Mouse (Mus musculus) lung, postnatal 4 days (tissue): ENCODE results near the gene Tmem269.

Source experiments
- DNase-seq, 2 experiments: peaks; one replicate each; pipeline ENCODE4 v3.0.0; 2021

The Tmem269 gene

GRCm38 (mm10) chr4:119218169-119218568 is at the start of gene Tmem269:
Gene Tmem269 (minus strand): TSS chr4:119218217.
- DNase-seq: no peak

GRCm38 (mm10) chr4:119266606-119267005 is 48.6 kb upstream of the Tmem269 start:
- DNase-seq: peak in 1 of 2 experiments; percentile 13

- DNase-seq: no peak
These were observed 45.4 kb upstream of the Tmem269 start for GRCm38 (mm10) chr4:119263459-119263858.

- DNase-seq: peak in 1 of 2 experiments; percentile 12
These were observed 44.5 kb upstream of the Tmem269 start for GRCm38 (mm10) chr4:119262483-119262882.

GRCm38 (mm10) chr4:119261087-119261713 is 43.2 kb upstream of the Tmem269 start:
- peak; percentile 22 to 32 for DNase-seq

GRCm38 (mm10) chr4:119259344-119260254 is 41.6 kb upstream of the Tmem269 start:
- no peak for DNase-seq

- no peak for DNase-seq
These were observed 39.1 kb upstream of the Tmem269 start for GRCm38 (mm10) chr4:119257083-119257482.

GRCm38 (mm10) chr4:119255351-119255750 is 37.3 kb upstream of the Tmem269 start, which contains the start of gene Cldn19:
Gene Cldn19 (plus strand): TSS chr4:119255414.
- no peak for DNase-seq

GRCm38 (mm10) chr4:119254012-119254618 is 36.1 kb upstream of the Tmem269 start:
- no peak for DNase-seq

- no peak for DNase-seq
These were observed 34.2 kb upstream of the Tmem269 start for GRCm38 (mm10) chr4:119252025-119252808.

- peak; percentile 65 to 78 for DNase-seq
These were observed 30.5 kb upstream of the Tmem269 start for GRCm38 (mm10) chr4:119248407-119248965.

GRCm38 (mm10) chr4:119247462-119248235 is 29.6 kb upstream of the Tmem269 start:
- peak; percentile 88 for DNase-seq

- no peak for DNase-seq
These were observed 28.7 kb upstream of the Tmem269 start for GRCm38 (mm10) chr4:119246688-119247225.

- DNase-seq: no peak
These were observed 27.9 kb upstream of the Tmem269 start for GRCm38 (mm10) chr4:119245961-119246360.

- peak; percentile 31 to 66 for DNase-seq
These were observed 27.5 kb upstream of the Tmem269 start for GRCm38 (mm10) chr4:119245556-119245955.

- no peak for DNase-seq
These were observed 26.6 kb upstream of the Tmem269 start for GRCm38 (mm10) chr4:119244468-119245240.

GRCm38 (mm10) chr4:119242571-119242970 is 24.6 kb upstream of the Tmem269 start:
- no peak for DNase-seq

- peak in 1 of 2 experiments; percentile 47 for DNase-seq
These were observed 23.6 kb upstream of the Tmem269 start for GRCm38 (mm10) chr4:119241664-119242063.

- peak in 1 of 2 experiments; percentile 53 for DNase-seq
These were observed 21.2 kb upstream of the Tmem269 start for GRCm38 (mm10) chr4:119239181-119239682.

- no peak for DNase-seq
These were observed 20.6 kb upstream of the Tmem269 start for GRCm38 (mm10) chr4:119238661-119239060.
